Mouse (Mus musculus) heart, embryonic 14.5 days (tissue): ENCODE data around the gene Prkch. TPM values are rescaled to one million over a fixed set of nuclear protein-coding genes. Genes with fewer than 3 reads are reported as not detected.

Source experiments
- ATAC-seq: fragments of 200-750 bp; cut with Nextera tagmentation; 2 replicates; pipeline ENCODE4 v1.8.0; 2017; ENCODE audit warnings: low read depth, moderate TSS enrichment; ENCODE audit not compliant: insufficient number of reproducible peaks, insufficient read depth, low FRiP score
- H3K27ac ChIP-seq, 2 experiments: fragments of 200-500 bp in 1 of 2; fragments of 300-500 bp in 1 of 2; sonication (generic) in 1 of 2; replicated peaks in 1 of 2; 2 replicates each; pipeline ENCODE4 v1.5.1; 2012 to 2014; ENCODE audit warnings: low read depth in 2 of 2, low read length in 2 of 2, control low read depth in 1 of 2, mild to moderate bottlenecking in 1 of 2, mixed read lengths in 1 of 2; ENCODE audit not compliant: control insufficient read depth in 1 of 2, insufficient read depth in 1 of 2
- H3K27me3 ChIP-seq: fragments of 300-500 bp; sonication (generic); 2 replicates; pipeline ENCODE4 v1.6.1; 2014; ENCODE audit warnings: mild to moderate bottlenecking, low read length, control low read depth; ENCODE audit not compliant: control insufficient read depth, insufficient read depth
- H3K36me3 ChIP-seq: fragments of 300-500 bp; sonication (generic); 2 replicates; pipeline ENCODE4 v1.6.1; 2014; ENCODE audit warnings: mild to moderate bottlenecking, control low read depth, low read length, mixed read lengths; ENCODE audit not compliant: control insufficient read depth, insufficient read depth
- H3K4me1 ChIP-seq, 2 experiments: fragments of 200-500 bp in 1 of 2; fragments of 300-500 bp in 1 of 2; sonication (generic) in 1 of 2; 2 replicates each; pipeline ENCODE4 v1.6.1; 2012 to 2014; ENCODE audit warnings: low read length in 2 of 2, control low read depth in 1 of 2, mixed read lengths in 1 of 2; ENCODE audit not compliant: control insufficient read depth in 2 of 2, insufficient read depth in 2 of 2
- H3K4me2 ChIP-seq: fragments of 300-500 bp; sonication (generic); 2 replicates; pipeline ENCODE4 v1.6.1; 2014; ENCODE audit warnings: mild to moderate bottlenecking, low read length
- H3K4me3 ChIP-seq, 2 experiments: fragments of 200-500 bp in 1 of 2; fragments of 300-500 bp in 1 of 2; sonication (generic) in 1 of 2; 2 replicates each; pipeline ENCODE4 v1.5.1; 2012 to 2014; ENCODE audit warnings: low read length in 2 of 2, mild to moderate bottlenecking in 2 of 2, control low read depth in 1 of 2, low read depth in 1 of 2, moderate library complexity in 1 of 2; ENCODE audit not compliant: control insufficient read depth in 1 of 2, insufficient read depth in 1 of 2
- H3K9ac ChIP-seq: fragments of 300-500 bp; sonication (generic); 2 replicates; pipeline ENCODE4 v1.6.1; 2014; ENCODE audit warnings: mild to moderate bottlenecking, low read length
- H3K9me3 ChIP-seq: fragments of 300-500 bp; sonication (generic); 2 replicates; pipeline ENCODE4 v1.6.1; 2016; ENCODE audit warnings: low read length, control low read depth; ENCODE audit not compliant: control insufficient read depth
- WGBS: fragments of 180-500 bp; shearing (Covaris S2); extraction: QIAGEN DNeasy Blood & Tissue Kit; methylation state at CpG from one replicate; pipeline ENCODE4 v1.1.7; 2014; 5-methylcytosine and 5-hydroxymethylcytosine counted together
- polyA plus RNA-seq: library from polyadenylated mRNA; unstranded; fragments of >200 nt; fragmentation: Nextera tagmentation; extraction: Ambion mirVana; gene quantifications from 2 replicates; pipeline ENCODE4 v1.2.1, GENCODE M21; 2014

The Prkch gene
- polyA plus RNA-seq, 1 experiment from 2014 or later: 16.5 TPM

GRCm38 (mm10) chr12:73806003-73806402 lies 221.4 kb downstream of the Prkch start:
- Histone ChIP-seq H3K4me1 (peaks cover 15 to 39% of the 10 kb centered on the region in 2 experiments), H3K9ac (no peak overlapping the region), H3K27me3 (no peaks in the 10 kb centered on the region), H3K4me3 (no peak overlapping the region), H3K36me3 (no peaks in the 10 kb centered on the region), H3K9me3 (no peaks in the 10 kb centered on the region), H3K27ac (no peak overlapping the region), H3K4me2 (no peak overlapping the region)
- no peak for ATAC-seq
- 65% methylated on average over 5 of the region's 5 CpGs for WGBS

- 81% methylated on average over 2 of the region's 2 CpGs for WGBS
- no peaks in the 10 kb centered on the region for H3K36me3 ChIP-seq
- H3K9me3 ChIP-seq: no peaks in the 10 kb centered on the region
- no peak for ATAC-seq
- no peak overlapping the region for H3K9ac ChIP-seq
- H3K27me3 ChIP-seq: no peaks in the 10 kb centered on the region
- H3K4me1 ChIP-seq: peaks cover 16 to 37% of the 10 kb centered on the region in 2 experiments
- H3K4me3 ChIP-seq: no peak overlapping the region
- no peak overlapping the region for H3K27ac ChIP-seq
- H3K4me2 ChIP-seq: no peak overlapping the region
These were observed 222.6 kb downstream of the Prkch start for GRCm38 (mm10) chr12:73807228-73807627.

GRCm38 (mm10) chr12:73810041-73810795 lies 225.6 kb downstream of the Prkch start:
- Histone ChIP-seq H3K4me1 (peaks cover 24 to 45% of the 10 kb centered on the region in 2 experiments), H3K27ac (peak overlapping the region; percentile 75 to 81), H3K9me3 (no peaks in the 10 kb centered on the region), H3K36me3 (no peaks in the 10 kb centered on the region), H3K4me3 (no peak overlapping the region), H3K4me2 (peak overlapping the region; percentile 14; the same call in 1 of the 2 replicates), H3K27me3 (no peaks in the 10 kb centered on the region), H3K9ac (no peak overlapping the region)
- WGBS: 17% methylated on average over 13 of the region's 13 CpGs
- peak; percentile 64; the same call in 1 of the 2 replicates for ATAC-seq

GRCm38 (mm10) chr12:73810903-73811302 lies 226.3 kb downstream of the Prkch start:
- Histone ChIP-seq H3K4me2 (no peak overlapping the region; the same call in 1 of the 2 replicates), H3K4me1 (peaks cover 28 to 45% of the 10 kb centered on the region in 2 experiments), H3K27me3 (no peaks in the 10 kb centered on the region), H3K27ac (peak overlapping the region; percentile 13 to 75; a peak in 2 of 4 replicates), H3K4me3 (no peak overlapping the region), H3K9me3 (no peaks in the 10 kb centered on the region), H3K9ac (no peak overlapping the region), H3K36me3 (no peaks in the 10 kb centered on the region)
- 59% methylated on average over 5 of the region's 5 CpGs for WGBS
- ATAC-seq: no peak

GRCm38 (mm10) chr12:73812198-73812597 lies 227.6 kb downstream of the Prkch start:
- Histone ChIP-seq H3K4me2 (no peak overlapping the region), H3K4me1 (peaks cover 29 to 45% of the 10 kb centered on the region in 2 experiments), H3K9me3 (no peaks in the 10 kb centered on the region), H3K4me3 (no peak overlapping the region), H3K36me3 (no peaks in the 10 kb centered on the region), H3K27ac (no peak overlapping the region), H3K9ac (no peak overlapping the region), H3K27me3 (no peaks in the 10 kb centered on the region)
- WGBS: 88% methylated on average over 6 of the region's 6 CpGs
- ATAC-seq: no peak

- H3K4me3 ChIP-seq: no peak overlapping the region
- no peaks in the 10 kb centered on the region for H3K9me3 ChIP-seq
- H3K4me1 ChIP-seq: peaks cover 29 to 45% of the 10 kb centered on the region in 2 experiments
- peak overlapping the region in 1 of 2 experiments; percentile 42; a peak in 1 of 4 replicates for H3K27ac ChIP-seq
- H3K27me3 ChIP-seq: no peaks in the 10 kb centered on the region
- no peak overlapping the region for H3K9ac ChIP-seq
- no peak for ATAC-seq
- 71% methylated on average over 11 of the region's 11 CpGs for WGBS
- no peak overlapping the region for H3K4me2 ChIP-seq
- H3K36me3 ChIP-seq: no peaks in the 10 kb centered on the region
These were observed 228.7 kb downstream of the Prkch start for GRCm38 (mm10) chr12:73813016-73813900.

- WGBS: 49% methylated on average over 5 of the region's 5 CpGs
- Histone ChIP-seq H3K27ac (no peak overlapping the region), H3K4me3 (no peak overlapping the region), H3K9me3 (no peaks in the 10 kb centered on the region), H3K36me3 (no peaks in the 10 kb centered on the region), H3K27me3 (no peaks in the 10 kb centered on the region), H3K9ac (no peak overlapping the region), H3K4me2 (no peak overlapping the region), H3K4me1 (peaks cover 29 to 45% of the 10 kb centered on the region in 2 experiments)
- no peak for ATAC-seq
These were observed 229.6 kb downstream of the Prkch start for GRCm38 (mm10) chr12:73814056-73814735.
